Mouse (Mus musculus) olfactory bulb, adult 2 months (tissue): Measurements from ENCODE around the gene Nthl1.

ENCODE experiments used
- CTCF ChIP-seq: fragments of 200-500 bp; IDR thresholded peaks from 2 replicates; pipeline ENCODE4 v1.5.1; 2012; ENCODE audit warnings: low read depth, mild to moderate bottlenecking, low read length, moderate library complexity; ENCODE audit not compliant: insufficient read depth
- POLR2A ChIP-seq: fragments of 200-500 bp; IDR thresholded peaks from 2 replicates; pipeline ENCODE4 v1.6.1; 2012; ENCODE audit warnings: mild to moderate bottlenecking, low read depth, low read length, moderate library complexity; ENCODE audit not compliant: insufficient read depth

DNA sequence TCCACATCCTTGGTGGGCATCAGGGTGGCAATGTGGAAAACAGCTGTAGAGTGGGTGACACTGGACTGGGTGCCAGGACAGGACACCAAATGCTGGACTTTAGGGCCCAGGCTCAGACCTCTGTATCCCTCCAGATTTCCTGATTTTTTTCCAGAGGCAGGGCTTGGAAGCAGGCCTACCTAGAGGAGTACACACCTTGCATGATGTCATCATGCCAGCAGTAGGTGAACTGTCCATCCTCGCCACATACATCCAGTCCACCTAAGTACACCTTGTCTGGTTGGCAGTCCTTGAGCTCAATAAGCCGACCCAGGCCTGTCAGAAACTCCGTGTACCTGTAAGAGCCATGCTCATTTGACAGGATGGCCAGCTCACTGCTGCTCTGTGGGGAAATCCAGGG is 34.5 kb upstream of the Nthl1 start:
- no peak for TF ChIP-seq CTCF
- TF ChIP-seq POLR2A, result no peak
